Mouse (Mus musculus) G1E (cell line): ENCODE measurements around the gene Zfp715.

ENCODE experiments used
- CTCF ChIP-seq: IDR thresholded peaks from 2 replicates; pipeline ENCODE4 v1.5.1; 2012; ENCODE audit warnings: low read depth, low read length, inconsistent platforms, mixed read lengths
- GATA1 ChIP-seq: IDR thresholded peaks from 2 replicates; pipeline ENCODE4 v1.6.1; 2012; ENCODE audit warnings: borderline replicate concordance, low read length, inconsistent platforms, mixed read lengths
- POLR2AphosphoS5 ChIP-seq: IDR thresholded peaks from 2 replicates; pipeline ENCODE4 v1.6.1; 2012; ENCODE audit warnings: low read depth, low read length, inconsistent platforms; ENCODE audit not compliant: insufficient replicate concordance
- TAL1 ChIP-seq: conservative IDR thresholded peaks from 2 replicates; pipeline ENCODE4 v1.6.1; 2012; ENCODE audit warnings: low read depth, low read length, inconsistent platforms, mixed read lengths

GRCm38 (mm10) chr7:43328101-43328500 lies 15.0 kb upstream of the Zfp715 start:
- TF ChIP-seq GATA1 (no peak), CTCF (no peak), POLR2AphosphoS5 (no peak), TAL1 (no peak)
